Mouse (Mus musculus) CH12.LX (cell line): ENCODE measurements around the gene Nek6. TPM values are rescaled to one million over a fixed set of nuclear protein-coding genes. Genes with fewer than 3 reads are reported as not detected.

Experiments used
- DNase-seq: peaks from one replicate; pipeline ENCODE4 v3.0.0-alpha.2; 2013; ENCODE audit errors: extremely low read depth
- H3K27ac ChIP-seq: 2 replicates; pipeline ENCODE4 v1.5.1; 2012; ENCODE audit warnings: low read depth, mild to moderate bottlenecking, control low read depth, moderate library complexity; ENCODE audit not compliant: insufficient read depth
- H3K27me3 ChIP-seq: replicated peaks from 2 replicates; pipeline ENCODE3; 2012; ENCODE audit warnings: inconsistent platforms
- H3K36me3 ChIP-seq, 2 experiments: replicated peaks in 1 of 2; 2 replicates each; pipeline versions ENCODE3 to v1.6.1; 2012; ENCODE audit warnings: inconsistent platforms in 1 of 2, low read length in 1 of 2, mild to moderate bottlenecking in 1 of 2, mixed read lengths in 1 of 2, moderate library complexity in 1 of 2; ENCODE audit not compliant: control insufficient read depth in 1 of 2, insufficient read depth in 1 of 2
- H3K4me1 ChIP-seq, 2 experiments: 2 replicates each; pipeline ENCODE4 v1.6.1; 2012; ENCODE audit warnings: inconsistent platforms in 1 of 2, moderate library complexity in 1 of 2; ENCODE audit not compliant: insufficient read depth in 2 of 2, control insufficient read depth in 1 of 2
- H3K4me2 ChIP-seq: 2 replicates; pipeline ENCODE4 v1.6.1; 2012; ENCODE audit warnings: low read depth, mild to moderate bottlenecking, control low read depth; ENCODE audit not compliant: poor library complexity, insufficient read depth, severe bottlenecking
- H3K4me3 ChIP-seq, 3 experiments: fragments of 150-350 bp in 1 of 3; sonication (generic) in 1 of 3; replicated peaks in 1 of 3; 2 replicates each; pipeline versions ENCODE3 to v1.5.1; 2011 to 2012; ENCODE audit warnings: low read depth in 2 of 3, low read length in 2 of 3, mild to moderate bottlenecking in 2 of 3, moderate library complexity in 2 of 3, control low read depth in 1 of 3, improper control_type of control experiment in 1 of 3, inconsistent platforms in 1 of 3, mixed read lengths in 1 of 3; ENCODE audit not compliant: poor library complexity in 1 of 3
- H3K79me2 ChIP-seq: replicated peaks from 2 replicates; pipeline ENCODE4 v1.6.1; 2012; ENCODE audit warnings: mild to moderate bottlenecking, moderate library complexity; ENCODE audit not compliant: control insufficient read depth, poor library complexity, insufficient read depth, severe bottlenecking; ENCODE audit errors: extremely low read depth
- H3K9ac ChIP-seq: 2 replicates; pipeline ENCODE4 v1.6.1; 2012; ENCODE audit warnings: low read depth, mild to moderate bottlenecking, control low read depth, moderate library complexity; ENCODE audit not compliant: insufficient read depth
- H3K9me3 ChIP-seq: replicated peaks from 2 replicates; pipeline ENCODE3; 2012; ENCODE audit warnings: low read length, inconsistent platforms, mixed read lengths
- E2F4 ChIP-seq: IDR thresholded peaks from 2 replicates; pipeline ENCODE4 v1.6.1; 2011; ENCODE audit warnings: low read depth, low read length, improper control_type of control experiment; ENCODE audit not compliant: insufficient replicate concordance
- EP300 ChIP-seq: IDR thresholded peaks from 2 replicates; pipeline ENCODE4 v1.6.1; 2011; ENCODE audit warnings: low read length, improper control_type of control experiment
- ETS1 ChIP-seq: conservative IDR thresholded peaks from 2 replicates; pipeline ENCODE4 v1.6.1; 2012; ENCODE audit warnings: low read depth, mild to moderate bottlenecking, inconsistent platforms, low read length, improper control_type of control experiment, moderate library complexity
- IRF4 ChIP-seq: IDR thresholded peaks from 2 replicates; pipeline ENCODE4 v1.6.1; 2014; ENCODE audit warnings: low read depth, mild to moderate bottlenecking, inconsistent platforms, low read length, improper control_type of control experiment
- JUN ChIP-seq: IDR thresholded peaks from 2 replicates; pipeline ENCODE4 v1.6.1; 2011; ENCODE audit warnings: low read depth, mild to moderate bottlenecking, low read length, improper control_type of control experiment, moderate library complexity; ENCODE audit not compliant: insufficient read depth
- JUND ChIP-seq: conservative IDR thresholded peaks from 2 replicates; pipeline ENCODE4 v1.6.1; 2011; ENCODE audit warnings: low read depth, low read length, improper control_type of control experiment
- MAFK ChIP-seq: IDR thresholded peaks from 2 replicates; pipeline ENCODE4 v1.6.1; 2011; ENCODE audit warnings: low read length, improper control_type of control experiment; ENCODE audit not compliant: insufficient replicate concordance
- MAZ ChIP-seq: IDR thresholded peaks from 2 replicates; pipeline ENCODE4 v1.6.1; 2012; ENCODE audit warnings: low read depth, mild to moderate bottlenecking, inconsistent platforms, low read length, improper control_type of control experiment, moderate library complexity
- MEF2A ChIP-seq: IDR thresholded peaks from 2 replicates; pipeline ENCODE4 v1.6.1; 2014; ENCODE audit warnings: low read depth, mild to moderate bottlenecking, inconsistent platforms, low read length, improper control_type of control experiment, borderline replicate concordance
- MYC ChIP-seq: IDR thresholded peaks from 2 replicates; pipeline ENCODE4 v1.6.1; 2011; ENCODE audit warnings: low read depth, mild to moderate bottlenecking, improper control_type of control experiment, low read length
- NELFE ChIP-seq: IDR thresholded peaks from 2 replicates; pipeline ENCODE4 v1.6.1; 2011; ENCODE audit warnings: low read depth, low read length, improper control_type of control experiment
- RCOR1 ChIP-seq: conservative IDR thresholded peaks from 2 replicates; pipeline ENCODE4 v1.6.1; 2012; ENCODE audit warnings: low read depth, mild to moderate bottlenecking, inconsistent platforms, low read length, improper control_type of control experiment
- ZNF384 ChIP-seq: IDR thresholded peaks from 2 replicates; pipeline ENCODE4 v1.6.1; 2012; ENCODE audit warnings: low read depth, low read length, improper control_type of control experiment, inconsistent platforms
- dilution Hi-C: fragments of 300-500 bp; cut with MboI; formaldehyde crosslinking; loops from 2 replicates; pipeline ENCODE4 v1.14.3; 2020; ENCODE audit warnings: low sequenced_read_pairs; ENCODE audit not compliant: extremely low pct_unique_long_range_greater_than_20kb, extremely low pct_ligation_motif_present
- in situ Hi-C: fragments of 300-500 bp; cut with MboI; formaldehyde crosslinking; loops from 3 replicates; pipeline ENCODE4 v1.14.3; 2019; ENCODE audit warnings: low sequenced_read_pairs, low pct_ligation_motif_present, low pct_unique_long_range_greater_than_20kb, mixed read lengths
- polyA plus RNA-seq: library from polyadenylated mRNA; unstranded; fragments of >175 nt; gene quantifications from 2 replicates; pipeline ENCODE4 v1.2.1, GENCODE M21; 2012; ENCODE audit warnings: low read depth; ENCODE audit not compliant: insufficient read length
- total RNA-seq, 2 experiments: library from RNA; depleted of rRNA; stranded (reverse); fragments of 300-350 nt in 1 of 2; fragments of >200 nt in 1 of 2; gene quantifications; 2 replicates each; pipeline ENCODE4 v1.2.3; 2012 to 2014

The Nek6 gene
- total and polyA plus RNA-seq, 3 experiments, result 31.0 to 39.9 (median 36.7) TPM

DNA sequence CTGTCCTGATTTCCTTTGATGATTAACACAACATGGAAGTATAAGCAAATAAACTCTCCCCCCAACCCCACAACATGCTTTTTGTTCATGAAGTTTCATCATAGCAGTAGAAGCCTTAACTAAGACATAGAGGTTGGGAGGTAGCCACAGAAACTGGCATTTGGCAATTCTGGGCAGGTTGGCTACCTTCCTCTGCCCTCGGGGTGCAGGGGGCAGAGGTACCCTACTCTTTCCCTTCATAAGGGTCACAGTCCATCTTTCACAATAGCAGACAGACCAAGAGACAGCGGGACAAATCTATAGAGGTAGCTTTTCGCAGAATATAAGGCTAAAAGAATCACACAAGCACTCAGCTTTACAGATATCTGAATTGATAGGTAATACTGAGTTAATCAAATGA lies 8.7 kb upstream of the Nek6 start:
- H3K9ac ChIP-seq, result no peak overlapping the region
- no peaks in the 10 kb centered on the region for H3K36me3 ChIP-seq
- H3K4me3 ChIP-seq, result no peak overlapping the region
- no peak for DNase-seq
- H3K27me3 ChIP-seq, result no peaks in the 10 kb centered on the region
- H3K4me1 ChIP-seq, result peaks cover 3 to 27% of the 10 kb centered on the region in 2 experiments
- dilution Hi-C loops, result no loop called here
- in situ Hi-C loops, result no loop called here
- no peaks in the 10 kb centered on the region for H3K79me2 ChIP-seq
- no peak overlapping the region for H3K4me2 ChIP-seq
- no peaks in the 10 kb centered on the region for H3K9me3 ChIP-seq
- no peak for TF ChIP-seq MAFK
- no peak for TF ChIP-seq MYC
- no peak for TF ChIP-seq RCOR1
- TF ChIP-seq E2F4, result no peak
- TF ChIP-seq ETS1, result no peak
- no peak overlapping the region for H3K27ac ChIP-seq

DNA sequence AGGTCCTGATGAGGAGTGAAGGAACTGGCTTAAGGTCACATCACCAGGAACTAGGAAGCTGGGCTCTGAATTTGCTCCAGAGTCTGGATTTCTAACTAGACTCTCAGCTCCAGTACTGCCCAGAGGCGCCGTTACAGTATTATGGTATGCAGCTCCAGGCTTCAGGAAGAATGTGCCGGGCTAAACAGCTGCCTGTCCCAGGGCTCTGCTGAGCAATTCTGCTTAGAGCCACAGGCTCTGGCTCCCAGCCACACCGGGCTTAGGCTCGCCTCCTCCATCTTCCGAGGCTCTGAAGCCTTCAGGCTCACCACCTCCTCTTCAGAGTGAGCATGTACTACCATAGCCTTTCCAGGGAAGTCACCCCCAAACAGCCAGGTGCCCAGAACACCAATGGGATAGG lies 7.1 kb upstream of the Nek6 start:
- no peak overlapping the region for H3K4me2 ChIP-seq
- no peaks in the 10 kb centered on the region for H3K9me3 ChIP-seq
- H3K36me3 ChIP-seq, result no peaks in the 10 kb centered on the region
- no peak overlapping the region for H3K9ac ChIP-seq
- H3K4me3 ChIP-seq, result no peak overlapping the region
- no peak for TF ChIP-seq NELFE
- TF ChIP-seq, all 38 proteins: peak for 0
- no peaks in the 10 kb centered on the region for H3K27me3 ChIP-seq
- in situ Hi-C loops, result no loop called here
- dilution Hi-C loops, result no loop called here
- no peaks in the 10 kb centered on the region for H3K79me2 ChIP-seq
- no peak for DNase-seq
- no peak overlapping the region for H3K27ac ChIP-seq
- peaks cover 15 to 28% of the 10 kb centered on the region in 2 experiments for H3K4me1 ChIP-seq

DNA sequence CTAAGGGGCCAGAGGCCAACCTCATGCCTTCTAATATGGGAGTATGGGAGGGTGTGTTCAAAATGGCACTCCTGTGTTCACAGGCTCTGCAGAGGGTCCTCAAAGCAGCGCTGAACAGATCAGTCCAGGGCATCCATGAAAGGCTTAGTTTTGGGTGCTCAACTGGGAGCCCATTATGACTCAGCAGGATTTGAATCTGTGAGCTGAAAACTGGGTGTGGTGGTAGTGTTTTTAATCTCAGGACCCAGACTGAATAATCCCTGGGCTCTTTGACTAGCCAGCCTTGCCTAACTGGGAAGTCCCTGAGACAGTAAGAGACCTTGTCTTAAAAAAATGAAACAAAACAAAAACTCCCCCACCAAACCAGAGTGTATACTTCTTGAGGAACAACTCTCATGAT lies 4.3 kb upstream of the Nek6 start:
- no peak for DNase-seq
- H3K4me2 ChIP-seq, result no peak overlapping the region
- H3K9ac ChIP-seq, result no peak overlapping the region
- dilution Hi-C loops, result no loop called here
- H3K79me2 ChIP-seq, result peaks cover 3% of the 10 kb centered on the region
- H3K27me3 ChIP-seq, result no peaks in the 10 kb centered on the region
- peaks cover 21 to 43% of the 10 kb centered on the region in 2 experiments for H3K4me1 ChIP-seq
- peak; percentile 35; the same call in 1 of the 2 replicates for TF ChIP-seq JUN
- TF ChIP-seq MAFK, result 0 out of 2 replicates have a peak, but pooled peaks have one; percentile 32
- TF ChIP-seq MEF2A, result peak; percentile 26; the same call in 1 of the 2 replicates
- TF ChIP-seq ZNF384, result peak; percentile 53
- TF ChIP-seq EP300, result peak; percentile 56
- TF ChIP-seq JUND, result peak; percentile 61
- TF ChIP-seq ETS1, result no peak; the same call in 1 of the 2 replicates
- peak; percentile 89 for TF ChIP-seq IRF4
- TF ChIP-seq MAZ, result no peak
- no peaks in the 10 kb centered on the region for H3K36me3 ChIP-seq
- in situ Hi-C loops, result no loop called here
- H3K9me3 ChIP-seq, result no peaks in the 10 kb centered on the region
- no peak overlapping the region for H3K27ac ChIP-seq
- no peak overlapping the region for H3K4me3 ChIP-seq
